19 mouse cellular contexts compared by ENCODE assay signal in the genomic region with DNA sequence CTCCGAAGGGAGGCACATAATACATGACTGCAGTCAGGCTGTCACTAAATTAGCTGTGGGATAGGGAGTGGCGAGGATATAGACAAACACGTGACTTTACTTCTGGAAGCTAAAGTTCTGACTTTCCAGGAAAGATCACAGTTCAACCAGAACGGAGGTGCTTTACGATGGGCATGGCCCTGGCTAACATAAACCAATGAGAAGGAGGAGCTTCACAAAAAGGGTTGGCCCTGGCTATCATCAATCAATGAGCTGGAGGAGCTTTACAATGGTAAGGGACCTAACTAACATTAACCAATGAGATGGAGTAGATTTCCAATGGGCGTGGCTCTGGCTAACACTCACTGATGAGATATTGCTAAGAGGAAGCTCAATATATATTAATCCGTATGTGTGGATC.
"Had no signal": no experiment of that assay in that cellular context is flagged by ENCODE, and none has a peak within 500 bp of the region (broad histone marks: within the 10 kb centered on the region; RNA-seq: fewer than 3 reads in every experiment).

No protein-coding gene starts in this region.

- H3K9me3 ChIP-seq: liver, embryonic 13.5 days; midbrain, embryonic 10.5 days; midbrain, embryonic 13.5 days had no signal

- H3K9ac ChIP-seq: liver, embryonic 13.5 days; midbrain, embryonic 13.5 days had no signal

- H3K36me3 ChIP-seq: liver, embryonic 13.5 days; midbrain, embryonic 10.5 days; midbrain, embryonic 13.5 days had no signal

- H3K27me3 ChIP-seq: liver, embryonic 13.5 days; midbrain, embryonic 13.5 days had no signal

- H3K4me2 ChIP-seq: liver, embryonic 13.5 days; midbrain, embryonic 13.5 days had no signal

- ATAC-seq: inflammation-experienced regulatory T-cells, adult 6 months; midbrain, embryonic 13.5 days; midbrain, embryonic 16.5 days had no signal

- H3K4me1 ChIP-seq: liver, embryonic 13.5 days had no signal

- DNase-seq: kidney, adult 18-20 months; kidney, adult 9 months; kidney, postnatal 14 days; kidney, postnatal 4 days; layer of hippocampus, adult 9-11 months; liver, embryonic 13.5 days; lung, adult 2 months; lung, postnatal 14 days; retina, postnatal 1 day; thymus, adult 2 months; thymus, postnatal 14 days; thymus, postnatal 4 days had no signal

- H3K27ac ChIP-seq: layer of hippocampus, adult 2 months; liver, embryonic 13.5 days; macrophage; midbrain, embryonic 10.5 days; midbrain, embryonic 13.5 days had no signal

- H3K4me3 ChIP-seq: layer of hippocampus, adult 2 months; liver, embryonic 13.5 days; midbrain, embryonic 10.5 days; midbrain, embryonic 13.5 days; myocyte had no signal
